Mouse (Mus musculus) kidney, postnatal 4 days (tissue): ENCODE measurements at regions not wholly inside any gene's neighbourhood (a gene's known extent, or its start where the extent isn't known, plus 50 kb on each side); places are given as distances from the start of the nearest gene placed in this dataset.

ENCODE experiments used
- DNase-seq, 2 experiments: peaks; one replicate each; pipeline ENCODE4 v3.0.0; 2021; ENCODE audit warnings: mixed read lengths in 2 of 2

- no peak for DNase-seq
These were observed 244.2 kb downstream of the Tmsb4x start for GRCm38 (mm10) chrX:166964656-166965582.

GRCm38 (mm10) chrX:166952528-166953189 is 256.5 kb downstream of the Tmsb4x start:
- DNase-seq = peak in 1 of 2 experiments; percentile 3

- no peak for DNase-seq
These were observed 258.1 kb downstream of the Tmsb4x start for GRCm38 (mm10) chrX:166951011-166951410.

GRCm38 (mm10) chrX:166945915-166946314 is 263.2 kb downstream of the Tmsb4x start:
- DNase-seq = no peak

- no peak for DNase-seq
These were observed 263.6 kb downstream of the Tmsb4x start for GRCm38 (mm10) chrX:166945476-166945875.

GRCm38 (mm10) chrX:166933766-166934165 is 275.3 kb downstream of the Tmsb4x start:
- DNase-seq = no peak

- no peak for DNase-seq
These were observed 276.6 kb downstream of the Tmsb4x start for GRCm38 (mm10) chrX:166932472-166932871.

- DNase-seq = peak; percentile 37 to 64
These were observed 278.1 kb downstream of the Tmsb4x start for GRCm38 (mm10) chrX:166931048-166931447.

GRCm38 (mm10) chrX:166929716-166930420 is 279.2 kb downstream of the Tmsb4x start:
- no peak for DNase-seq

- no peak for DNase-seq
These were observed 293.7 kb downstream of the Tmsb4x start for GRCm38 (mm10) chrX:166915356-166915953.

GRCm38 (mm10) chrX:166906602-166907001 is 302.5 kb downstream of the Tmsb4x start:
- no peak for DNase-seq

- no peak for DNase-seq
These were observed 308.4 kb downstream of the Tmsb4x start for GRCm38 (mm10) chrX:166900761-166901160.

- no peak for DNase-seq
These were observed 309.7 kb upstream of the Egfl6 start for GRCm38 (mm10) chrX:166895199-166895598.

GRCm38 (mm10) chrX:166886417-166886816 is 300.9 kb upstream of the Egfl6 start:
- no peak for DNase-seq

GRCm38 (mm10) chrX:166869515-166869914 is 284.0 kb upstream of the Egfl6 start:
- DNase-seq = no peak

GRCm38 (mm10) chrX:166867692-166868091 is 282.2 kb upstream of the Egfl6 start:
- no peak for DNase-seq
